In the genomic region with DNA sequence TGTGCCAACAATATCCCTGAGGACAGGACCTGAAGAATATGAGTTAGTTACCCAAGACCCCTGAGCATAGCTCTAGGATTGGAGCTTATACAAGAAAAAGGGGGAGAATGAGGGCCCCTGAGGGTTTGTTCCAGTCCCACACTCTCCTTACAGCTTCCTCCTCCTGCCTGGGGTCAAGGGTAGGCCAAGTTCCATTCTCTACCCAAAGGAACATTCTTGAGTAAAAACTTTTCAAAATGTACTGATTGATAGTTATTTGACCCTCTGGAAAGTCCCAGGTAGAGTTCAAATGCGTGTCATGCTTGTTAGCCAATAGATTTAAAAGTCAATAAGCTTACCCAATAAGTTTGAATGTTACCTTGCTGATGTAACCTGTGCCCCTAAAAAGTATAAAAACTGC, we compare ENCODE assay signal across 26 mouse cellular contexts.
"Had no signal": no experiment of that assay in that cellular context is flagged by ENCODE, and none has a peak within 500 bp of the region (broad histone marks: within the 10 kb centered on the region; RNA-seq: fewer than 3 reads in every experiment).

No protein-coding gene starts in this region.

- H3K27me3 ChIP-seq: heart, embryonic 12.5 days; hindbrain, embryonic 12.5 days; intestine, embryonic 15.5 days; limb, embryonic 13.5 days; limb, embryonic 15.5 days; liver, embryonic 15.5 days had no signal

- ATAC-seq: hindbrain, embryonic 16.5 days; inflammation-experienced regulatory T-cells, adult 6 months; intestine, embryonic 15.5 days; intestine, postnatal 0 days had no signal

- H3K36me3 ChIP-seq: heart, embryonic 10.5 days; heart, embryonic 12.5 days; hindbrain, embryonic 10.5 days; hindbrain, embryonic 12.5 days; intestine, embryonic 15.5 days; limb, embryonic 13.5 days; limb, embryonic 15.5 days; liver, embryonic 15.5 days had no signal

- H3K27ac ChIP-seq: heart, embryonic 10.5 days; hindbrain, embryonic 10.5 days; hindbrain, embryonic 12.5 days; hindbrain, embryonic 14.5 days; intestine, embryonic 15.5 days; limb, embryonic 13.5 days; limb, embryonic 15.5 days; liver, embryonic 15.5 days had no signal

- H3K4me1 ChIP-seq: heart, embryonic 12.5 days; hindbrain, embryonic 12.5 days; limb, embryonic 13.5 days; limb, embryonic 15.5 days had no signal

- H3K4me2 ChIP-seq: heart, embryonic 12.5 days; hindbrain, embryonic 12.5 days; hindbrain, embryonic 14.5 days; intestine, embryonic 15.5 days; limb, embryonic 13.5 days; limb, embryonic 15.5 days; liver, embryonic 15.5 days had no signal

- DNase-seq: gastrocnemius, postnatal 14 days; gastrocnemius, postnatal 36 days; heart, adult 18-20 months; heart, postnatal 10 days; heart, postnatal 4 days; kidney, adult 18-20 months; kidney, adult 8-10 months; kidney, postnatal 10 days; kidney, postnatal 25 days; kidney, postnatal 4 days; layer of hippocampus, adult 9-11 months; layer of hippocampus, postnatal 36 days; left cerebral cortex, postnatal 4 days; lung, adult 18-20 months had no signal

- H3K9me3 ChIP-seq: heart, embryonic 10.5 days; heart, embryonic 12.5 days; hindbrain, embryonic 10.5 days; hindbrain, embryonic 12.5 days; intestine, embryonic 15.5 days; limb, embryonic 15.5 days; liver, embryonic 15.5 days had no signal

- H3K9ac ChIP-seq: heart, embryonic 12.5 days; hindbrain, embryonic 12.5 days; hindbrain, embryonic 14.5 days; intestine, embryonic 15.5 days; limb, embryonic 13.5 days; limb, embryonic 15.5 days; liver, embryonic 15.5 days had no signal

- H3K4me3 ChIP-seq: heart, embryonic 10.5 days; heart, embryonic 12.5 days; hindbrain, embryonic 10.5 days; hindbrain, embryonic 12.5 days; intestine, embryonic 15.5 days; limb, embryonic 13.5 days; limb, embryonic 15.5 days; liver, embryonic 15.5 days had no signal
